Mouse (Mus musculus) urinary bladder, postnatal 36 days (tissue): ENCODE results near the gene Trappc3l.
"Not testable (repeated sequence)": the region's sequence is repeated elsewhere in the genome, so short reads cannot be mapped to it uniquely, and the experiment has no call there.

ENCODE experiments used
- DNase-seq, 2 experiments: peaks; one replicate each; pipeline ENCODE4 v3.0.0; 2022; ENCODE audit warnings: low spot score in 2 of 2, mixed read lengths in 1 of 2

Trappc3l gene

DNA sequence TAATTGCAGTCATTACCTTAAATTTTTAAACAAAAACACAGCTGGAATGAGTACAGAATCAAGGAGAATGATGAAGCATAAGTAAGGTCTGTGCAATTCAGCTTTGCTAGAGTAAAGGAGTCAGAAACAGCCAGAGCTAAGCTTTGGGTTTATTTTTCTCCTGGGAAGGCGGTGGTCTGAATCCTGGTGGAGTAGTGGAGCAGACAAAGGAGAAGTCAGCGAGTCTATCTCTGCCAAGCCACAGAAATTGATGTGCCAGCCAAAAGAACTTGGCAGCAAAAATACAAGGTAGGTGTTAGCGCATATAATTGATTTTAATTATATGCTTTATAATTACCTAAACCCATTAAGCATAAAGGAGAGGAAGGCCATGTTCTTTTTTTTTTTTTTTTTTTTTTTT is at the start of gene Trappc3l:
Gene Trappc3l, plus strand, starts transcription at position 197 of the 400 bp plus-strand sequence.
- DNase-seq: no peak

DNA sequence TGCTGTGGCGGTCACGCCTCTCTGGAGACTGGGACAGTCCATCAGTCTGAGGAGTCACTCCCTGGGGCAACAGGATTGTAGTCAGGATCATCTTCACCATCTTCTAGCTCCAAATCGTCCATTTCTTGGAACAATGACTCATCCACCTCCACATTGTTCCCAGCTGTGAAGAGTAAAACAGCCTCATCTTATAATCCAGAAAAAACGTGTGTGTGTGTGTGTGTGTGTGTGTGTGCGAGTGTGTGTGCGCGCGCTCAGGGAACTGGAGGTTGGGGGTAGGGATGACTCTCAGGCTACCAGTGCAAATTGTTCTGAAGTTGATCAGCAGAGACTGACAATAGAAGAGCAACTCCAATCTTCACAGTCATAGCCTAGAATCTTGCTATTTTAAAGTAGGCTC is 40.7 kb upstream of the Trappc3l start:
- DNase-seq: not testable (repeated sequence)

DNA sequence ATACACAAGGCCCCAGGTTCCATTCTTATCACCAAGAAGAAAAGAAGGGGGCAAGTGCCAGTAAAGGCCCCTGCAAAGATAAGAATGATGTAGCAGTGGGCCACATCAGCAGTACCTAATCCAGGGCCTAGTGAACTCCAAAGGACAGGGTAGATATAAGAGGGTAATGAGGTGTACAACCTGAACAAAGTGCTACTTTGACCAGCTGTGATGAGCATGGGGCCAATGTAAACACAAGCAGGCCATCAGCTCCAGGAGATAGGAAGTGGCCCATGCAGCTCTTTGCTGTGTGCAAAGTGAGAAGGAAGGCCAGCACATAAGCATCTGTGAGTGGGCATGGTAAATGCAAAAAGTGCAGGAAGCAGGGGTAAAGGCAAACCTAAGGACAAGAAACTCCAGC is 39.0 kb upstream of the Trappc3l start:
- DNase-seq: no peak

GRCm38 (mm10) chr10:34012581-34012980 is 24.8 kb upstream of the Trappc3l start:
- DNase-seq: no peak

- no peak for DNase-seq
These were observed 24.2 kb upstream of the Trappc3l start for GRCm38 (mm10) chr10:34013241-34013640.

- DNase-seq: no peak
These were observed 18.6 kb upstream of the Trappc3l start for GRCm38 (mm10) chr10:34018746-34019301.

- peak; percentile 97 for DNase-seq
These were observed 17.9 kb upstream of the Trappc3l start, which contains the start of gene Rwdd1 for GRCm38 (mm10) chr10:34019302-34020075. Gene Rwdd1 (minus strand): TSS chr10:34019624.

GRCm38 (mm10) chr10:34030322-34030721 is 7.1 kb upstream of the Trappc3l start:
- DNase-seq: no peak

DNA sequence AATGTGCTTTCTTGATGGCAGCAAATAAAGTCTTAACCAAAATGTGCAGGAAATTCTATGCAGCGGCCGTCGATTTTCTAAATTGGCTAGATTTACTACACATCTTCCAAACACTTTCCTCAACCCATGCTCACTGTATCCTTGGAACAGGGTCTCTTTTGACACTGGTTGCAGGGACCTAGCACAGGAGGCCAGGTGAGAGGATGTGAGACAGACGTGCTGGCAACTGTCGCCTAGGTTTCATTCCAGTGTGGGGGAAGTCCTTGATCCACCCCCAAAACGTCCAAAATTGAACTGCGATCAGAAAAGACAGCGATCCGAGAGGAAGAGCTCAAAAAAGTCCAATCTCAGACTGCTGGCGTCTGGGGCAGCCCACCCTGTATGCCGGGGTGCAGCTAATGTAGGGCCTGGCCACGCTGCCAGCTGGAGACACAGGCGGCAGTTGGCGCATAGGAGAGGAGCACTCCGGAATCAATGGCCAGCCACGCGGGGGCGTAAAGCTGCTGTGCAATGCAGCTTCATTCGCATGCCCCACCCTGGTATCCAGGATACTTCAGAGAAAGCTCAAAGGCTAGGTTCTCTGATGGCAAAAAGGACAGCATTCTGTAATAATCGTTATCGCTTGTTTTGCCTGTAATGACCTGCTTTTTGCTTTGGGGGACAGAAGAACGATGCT is 3.6 kb upstream of the Trappc3l start:
- DNase-seq: peak; percentile 48 to 73

DNA sequence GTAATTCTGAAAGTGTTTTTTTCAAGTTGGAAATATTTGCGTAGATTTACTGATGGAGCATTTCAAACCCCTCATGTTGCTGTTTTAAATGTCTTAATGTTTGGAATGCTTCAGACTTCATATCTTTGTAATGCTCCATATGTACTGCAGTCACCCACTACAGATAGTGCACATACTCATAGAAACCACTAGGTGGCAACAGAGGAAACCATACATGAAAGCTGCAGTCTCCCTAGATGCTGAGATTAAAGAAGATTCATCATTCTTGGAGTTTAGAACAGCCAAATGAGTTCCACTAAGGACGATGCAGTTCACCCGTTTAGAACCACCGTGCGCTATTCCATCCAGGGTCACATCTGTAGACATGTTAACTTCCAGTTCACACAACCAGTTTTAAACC is 810 bp upstream of the Trappc3l start:
- no peak for DNase-seq

DNA sequence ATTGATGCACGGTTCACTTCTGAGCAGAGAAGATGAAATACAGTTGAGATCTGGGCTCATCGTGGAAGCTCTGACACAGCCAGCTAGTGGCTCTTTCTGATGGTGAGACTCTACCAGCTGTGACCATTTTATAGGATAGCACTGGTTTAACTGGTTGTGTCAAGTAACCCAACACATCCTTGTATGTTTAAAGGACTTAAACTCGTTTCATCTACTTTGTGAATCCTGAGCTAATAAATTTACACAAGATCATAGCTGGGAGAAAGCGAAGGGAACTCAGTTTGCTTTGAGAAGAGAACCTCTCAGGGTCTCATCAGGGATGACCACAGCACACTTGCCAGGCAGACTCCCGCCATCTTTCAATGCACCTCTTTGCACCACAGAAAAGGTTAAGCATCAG is 6.8 kb downstream of the Trappc3l start, which contains the start of gene Calhm4:
Gene Calhm4, minus strand, starts transcription at position 101 of the 400 bp plus-strand sequence.
- DNase-seq: no peak

GRCm38 (mm10) chr10:34053987-34054386 is 16.6 kb downstream of the Trappc3l start:
- no peak for DNase-seq

- no peak for DNase-seq
These were observed 29.2 kb downstream of the Trappc3l start for GRCm38 (mm10) chr10:34066591-34066990.

- DNase-seq: no peak
These were observed 32.2 kb downstream of the Trappc3l start for GRCm38 (mm10) chr10:34069606-34070005.

DNA sequence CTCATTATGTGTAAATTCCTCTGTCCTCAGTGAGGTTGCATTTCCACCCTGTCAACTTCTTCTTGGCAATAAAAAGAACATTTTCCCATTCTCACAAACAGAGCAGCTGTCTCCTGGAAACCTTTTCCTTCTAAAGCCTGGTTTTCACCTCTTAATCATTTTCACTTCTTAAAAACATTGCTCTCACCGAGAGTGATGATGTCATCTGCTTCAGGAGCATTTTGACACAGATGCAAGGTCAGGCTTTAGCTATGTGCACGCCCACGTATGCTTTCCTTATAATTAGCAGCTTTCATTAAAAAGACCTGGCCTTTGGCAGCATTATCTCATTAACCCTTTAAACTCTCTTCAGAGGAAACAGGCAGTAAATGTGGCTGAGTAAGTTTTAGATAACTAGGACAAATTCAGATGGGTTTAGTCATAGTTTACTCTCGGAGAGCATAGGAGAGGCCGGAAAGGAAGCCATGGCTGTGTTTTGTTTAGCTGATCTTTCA is 33.6 kb downstream of the Trappc3l start:
- no peak for DNase-seq

DNA sequence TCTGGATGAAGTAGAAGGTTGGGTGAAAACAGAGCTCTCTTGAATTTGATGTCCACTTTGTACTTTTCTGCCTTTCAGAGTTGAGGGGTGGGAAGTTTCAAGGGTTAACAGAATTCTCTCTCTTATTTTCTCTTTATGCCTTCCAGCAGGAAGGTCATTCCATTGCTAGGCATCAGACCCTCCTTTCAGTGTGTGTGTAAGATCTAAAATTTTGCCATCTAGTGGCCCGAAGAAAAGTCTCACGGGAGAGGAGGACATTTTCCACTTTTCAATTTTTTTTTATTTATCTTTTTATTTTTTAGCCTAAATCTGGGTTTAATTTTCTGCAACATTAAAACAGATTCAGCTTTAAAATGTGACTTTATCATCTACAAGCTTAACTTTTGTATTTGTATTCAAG is 34.3 kb downstream of the Trappc3l start:
- no peak for DNase-seq

GRCm38 (mm10) chr10:34074522-34075200 is 37.3 kb downstream of the Trappc3l start:
- no peak for DNase-seq

DNA sequence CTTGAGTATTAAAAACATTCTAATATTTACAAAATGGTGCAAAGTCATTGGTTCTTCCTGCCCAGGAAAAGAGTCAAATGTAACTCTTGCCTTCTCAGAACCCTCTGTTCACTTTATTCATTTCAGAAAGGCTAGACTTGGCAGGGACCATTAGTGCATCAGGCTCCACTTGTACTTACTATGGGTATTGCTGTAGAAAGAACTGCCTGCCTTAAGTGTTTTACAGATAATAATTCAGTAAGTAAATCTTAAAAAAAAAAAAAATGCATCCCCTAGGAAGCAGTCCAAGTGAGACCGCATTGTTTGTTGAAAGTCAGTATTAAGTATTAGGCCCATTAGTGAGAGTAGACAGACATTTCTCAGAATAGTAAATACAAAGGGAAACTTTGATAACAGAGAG is 49.1 kb downstream of the Trappc3l start:
- DNase-seq: no peak

DNA sequence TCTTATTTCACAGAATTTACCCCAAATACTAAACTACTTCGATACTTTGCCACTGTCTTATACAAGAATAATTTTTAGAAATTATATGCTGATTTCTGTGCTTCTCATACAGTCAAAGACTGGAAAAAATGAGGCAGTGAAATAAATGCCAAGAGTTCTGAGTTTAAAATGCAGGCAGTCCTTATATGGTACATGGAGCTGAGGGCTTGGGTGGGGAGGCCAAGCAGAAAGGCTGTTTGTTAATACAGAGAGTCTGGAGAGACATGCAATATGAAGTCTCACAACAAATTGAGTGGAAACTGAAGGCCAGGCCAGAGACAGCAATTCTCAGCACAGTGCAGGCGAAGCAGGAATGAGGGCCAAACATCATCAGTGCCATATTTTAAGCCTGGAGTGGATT is 51.1 kb downstream of the Trappc3l start:
- DNase-seq: no peak

GRCm38 (mm10) chr10:34089517-34089916 is 52.1 kb downstream of the Trappc3l start:
- no peak for DNase-seq

DNA sequence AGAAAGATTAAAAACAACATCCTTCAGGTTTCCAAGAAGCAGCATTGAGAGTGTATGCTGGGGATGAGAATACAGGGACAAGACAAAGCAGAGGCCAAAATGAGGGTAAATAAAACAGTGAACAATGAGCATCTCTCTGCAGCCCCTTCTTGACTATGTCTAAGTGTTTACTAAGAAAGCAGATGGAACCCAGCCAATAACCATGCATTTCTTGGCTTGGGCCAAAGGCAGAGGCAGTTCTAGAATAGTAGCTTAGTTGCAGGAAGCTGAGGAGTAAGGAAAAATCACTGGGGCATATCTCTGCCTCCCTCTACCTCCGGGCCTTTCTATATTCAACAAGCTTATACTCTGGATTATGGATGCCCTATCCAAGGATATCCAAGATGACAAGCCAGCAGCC is 53.1 kb downstream of the Trappc3l start:
- no peak for DNase-seq

- DNase-seq: no peak
These were observed 54.5 kb downstream of the Trappc3l start for GRCm38 (mm10) chr10:34091888-34092287.
